Mouse (Mus musculus): Measurements from ENCODE around the gene Kcnj6. TPM values are rescaled to one million over a fixed set of nuclear protein-coding genes. Genes with fewer than 3 reads are reported as not detected.

Kcnj6 gene
- polyA plus RNA-seq, 1 experiment = 0.07 TPM

GRCm38 (mm10) chr16:94979499-94979898 lies 18.0 kb downstream of the Kcnj6 start:
- H3K36me3 ChIP-seq (ENCODE audit: control insufficient read depth, insufficient read depth, low read length) = no peaks in the 10 kb centered on the region
- H3K27me3 ChIP-seq (ENCODE audit: control insufficient read depth, insufficient read depth, low read length) = no peaks in the 10 kb centered on the region
- TF ChIP-seq POLR2A (IDR thresholded peaks at IDR 0.05; ENCODE audit: control insufficient read depth, extremely low read depth, insufficient read depth, low read length, poor library complexity) (no peak), CTCF (IDR thresholded peaks at IDR 0.05; ENCODE audit: borderline replicate concordance, control insufficient read depth, extremely low read depth, insufficient read depth, low read length, poor library complexity) (no peak)
- no peaks in the 10 kb centered on the region for H3K4me1 ChIP-seq (replicated peaks; ENCODE audit: control insufficient read depth, insufficient read depth, low read length)
- H3K27ac ChIP-seq (ENCODE audit: control insufficient read depth, insufficient read depth, low read length) = no peak overlapping the region
- no peak for DNase-seq
- 71% methylated on average over 9 of the region's 9 CpGs for WGBS
- no peak overlapping the region for H3K4me3 ChIP-seq (ENCODE audit: control insufficient read depth, insufficient read depth, low read length)

GRCm38 (mm10) chr16:94972080-94972855 lies 25.2 kb downstream of the Kcnj6 start:
- no peaks in the 10 kb centered on the region for H3K27me3 ChIP-seq (ENCODE audit: control insufficient read depth, insufficient read depth, low read length)
- WGBS = 49% methylated on average over 14 of the region's 14 CpGs
- no peak overlapping the region for H3K4me3 ChIP-seq (ENCODE audit: control insufficient read depth, insufficient read depth, low read length)
- TF ChIP-seq CTCF (IDR thresholded peaks at IDR 0.05; ENCODE audit: borderline replicate concordance, control insufficient read depth, extremely low read depth, insufficient read depth, low read length, poor library complexity) (no peak), POLR2A (IDR thresholded peaks at IDR 0.05; ENCODE audit: control insufficient read depth, extremely low read depth, insufficient read depth, low read length, poor library complexity) (no peak)
- no peaks in the 10 kb centered on the region for H3K4me1 ChIP-seq (replicated peaks; ENCODE audit: control insufficient read depth, insufficient read depth, low read length)
- no peak overlapping the region for H3K27ac ChIP-seq (ENCODE audit: control insufficient read depth, insufficient read depth, low read length)
- H3K36me3 ChIP-seq (ENCODE audit: control insufficient read depth, insufficient read depth, low read length) = no peaks in the 10 kb centered on the region
- DNase-seq = no peak

GRCm38 (mm10) chr16:94968941-94969340 lies 28.6 kb downstream of the Kcnj6 start:
- Histone ChIP-seq H3K4me3 (ENCODE audit: control insufficient read depth, insufficient read depth, low read length) (no peak overlapping the region), H3K27ac (ENCODE audit: control insufficient read depth, insufficient read depth, low read length) (no peak overlapping the region), H3K27me3 (ENCODE audit: control insufficient read depth, insufficient read depth, low read length) (no peaks in the 10 kb centered on the region), H3K4me1 (replicated peaks; ENCODE audit: control insufficient read depth, insufficient read depth, low read length) (no peaks in the 10 kb centered on the region), H3K36me3 (ENCODE audit: control insufficient read depth, insufficient read depth, low read length) (no peaks in the 10 kb centered on the region)
- whole genome bisulfite sequencing = 26% methylated on average over 6 of the region's 6 CpGs
- TF ChIP-seq CTCF (IDR thresholded peaks at IDR 0.05; ENCODE audit: borderline replicate concordance, control insufficient read depth, extremely low read depth, insufficient read depth, low read length, poor library complexity) (no peak), POLR2A (IDR thresholded peaks at IDR 0.05; ENCODE audit: control insufficient read depth, extremely low read depth, insufficient read depth, low read length, poor library complexity) (no peak)
- DNase-seq = no peak

- H3K4me3 ChIP-seq (ENCODE audit: control insufficient read depth, insufficient read depth, low read length) = no peak overlapping the region
- H3K27me3 ChIP-seq (ENCODE audit: control insufficient read depth, insufficient read depth, low read length) = no peaks in the 10 kb centered on the region
- H3K36me3 ChIP-seq (ENCODE audit: control insufficient read depth, insufficient read depth, low read length) = no peaks in the 10 kb centered on the region
- H3K4me1 ChIP-seq (replicated peaks; ENCODE audit: control insufficient read depth, insufficient read depth, low read length) = no peaks in the 10 kb centered on the region
- H3K27ac ChIP-seq (ENCODE audit: control insufficient read depth, insufficient read depth, low read length) = no peak overlapping the region
- TF ChIP-seq POLR2A (IDR thresholded peaks at IDR 0.05; ENCODE audit: control insufficient read depth, extremely low read depth, insufficient read depth, low read length, poor library complexity) (no peak), CTCF (IDR thresholded peaks at IDR 0.05; ENCODE audit: borderline replicate concordance, control insufficient read depth, extremely low read depth, insufficient read depth, low read length, poor library complexity) (no peak)
- 94% methylated on average over 2 of the region's 2 CpGs for WGBS
- no peak for DNase-seq
Observed at GRCm38 (mm10) chr16:94968472-94968871, 29.0 kb downstream of the Kcnj6 start.

- no peak overlapping the region for H3K4me3 ChIP-seq (ENCODE audit: control insufficient read depth, insufficient read depth, low read length)
- H3K36me3 ChIP-seq (ENCODE audit: control insufficient read depth, insufficient read depth, low read length) = no peaks in the 10 kb centered on the region
- 95% methylated on average over 9 of the region's 9 CpGs for WGBS
- no peak for DNase-seq
- TF ChIP-seq POLR2A (IDR thresholded peaks at IDR 0.05; ENCODE audit: control insufficient read depth, extremely low read depth, insufficient read depth, low read length, poor library complexity) (no peak), CTCF (IDR thresholded peaks at IDR 0.05; ENCODE audit: borderline replicate concordance, control insufficient read depth, extremely low read depth, insufficient read depth, low read length, poor library complexity) (no peak)
- no peaks in the 10 kb centered on the region for H3K27me3 ChIP-seq (ENCODE audit: control insufficient read depth, insufficient read depth, low read length)
- no peak overlapping the region for H3K27ac ChIP-seq (ENCODE audit: control insufficient read depth, insufficient read depth, low read length)
- no peaks in the 10 kb centered on the region for H3K4me1 ChIP-seq (replicated peaks; ENCODE audit: control insufficient read depth, insufficient read depth, low read length)
Observed at GRCm38 (mm10) chr16:94957156-94957828, 40.2 kb downstream of the Kcnj6 start.

- Histone ChIP-seq H3K4me3 (ENCODE audit: control insufficient read depth, insufficient read depth, low read length) (no peak overlapping the region), H3K4me1 (replicated peaks; ENCODE audit: control insufficient read depth, insufficient read depth, low read length) (no peaks in the 10 kb centered on the region), H3K27ac (ENCODE audit: control insufficient read depth, insufficient read depth, low read length) (no peak overlapping the region), H3K36me3 (ENCODE audit: control insufficient read depth, insufficient read depth, low read length) (no peaks in the 10 kb centered on the region), H3K27me3 (ENCODE audit: control insufficient read depth, insufficient read depth, low read length) (no peaks in the 10 kb centered on the region)
- TF ChIP-seq POLR2A (IDR thresholded peaks at IDR 0.05; ENCODE audit: control insufficient read depth, extremely low read depth, insufficient read depth, low read length, poor library complexity) (no peak), CTCF (IDR thresholded peaks at IDR 0.05; ENCODE audit: borderline replicate concordance, control insufficient read depth, extremely low read depth, insufficient read depth, low read length, poor library complexity) (no peak)
- no peak for DNase-seq
- 60% methylated on average over 6 of the region's 6 CpGs for WGBS
Observed at GRCm38 (mm10) chr16:94956410-94956809, 41.1 kb downstream of the Kcnj6 start.

Data from thymus, adult 2 months (tissue).